Mouse (Mus musculus): ENCODE data around the gene Olfr373.

Gene Olfr373

DNA sequence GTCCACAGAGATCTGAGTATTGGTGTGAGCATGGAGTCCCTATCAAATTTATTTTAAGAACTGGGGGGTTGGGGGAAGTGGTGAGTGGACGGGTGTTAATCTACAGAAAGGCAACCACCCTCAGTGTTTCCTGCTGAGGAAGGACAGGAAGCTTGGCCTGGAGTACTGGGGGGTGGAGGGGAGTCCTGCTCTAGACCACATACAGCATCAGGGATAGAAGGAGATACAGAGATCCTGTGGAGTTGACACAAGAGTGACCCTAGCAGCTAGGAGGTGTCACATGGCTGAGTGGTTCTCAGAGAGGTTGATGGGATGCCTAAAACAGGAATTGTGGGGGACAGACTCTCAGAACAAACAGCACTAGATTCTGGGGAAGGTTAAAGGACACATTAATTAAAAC is 50.5 kb downstream of the Olfr373 start:
- in situ Hi-C loops (cut with MboI) = no loop called here

DNA sequence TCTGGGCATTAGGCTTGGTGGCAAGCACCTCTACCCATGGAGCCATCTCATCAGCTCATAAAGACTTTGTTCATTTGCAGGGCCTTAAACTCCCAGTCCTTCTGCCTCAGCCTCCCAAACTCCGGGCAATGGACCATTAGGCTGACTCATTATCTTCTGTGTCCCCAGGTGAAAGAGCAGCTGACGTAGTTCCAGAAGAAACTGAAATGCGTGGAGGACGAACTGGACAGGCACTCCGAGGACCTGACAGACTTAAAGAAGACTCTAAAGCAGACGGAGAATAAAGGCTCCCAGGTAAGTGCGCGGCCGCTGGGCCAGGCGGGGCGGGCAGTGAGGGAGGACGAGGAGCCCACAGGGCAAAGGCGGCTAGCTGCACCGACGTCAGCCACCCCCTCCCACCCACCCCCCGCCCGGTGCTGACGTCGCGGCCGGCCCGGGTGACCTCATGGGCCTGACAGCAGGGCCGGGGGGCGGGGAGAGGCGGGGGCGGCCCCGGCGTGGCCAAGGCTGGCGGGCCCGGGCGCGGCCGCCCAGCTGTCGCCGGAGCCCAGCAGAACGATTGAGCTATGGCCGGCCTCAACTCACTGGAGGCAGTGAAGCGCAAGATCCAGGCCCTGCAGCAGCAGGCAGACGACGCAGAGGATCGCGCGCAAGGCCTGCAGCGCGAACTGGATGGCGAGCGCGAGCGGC is 51.9 kb downstream of the Olfr373 start, which contains the start of gene Tpm4:
TSS of gene Tpm4 (plus strand) at position 220 of the 690 bp plus-strand sequence.
- in situ Hi-C loops (cut with MboI) = no loop called here

- in situ Hi-C loops (cut with MboI) = no loop called here
These were observed 52.7 kb downstream of the Olfr373 start for GRCm38 (mm10) chr8:72135446-72136301.

GRCm38 (mm10) chr8:72136302-72136978 is 53.5 kb downstream of the Olfr373 start:
- in situ Hi-C loops (cut with MboI) = no loop called here

GRCm38 (mm10) chr8:72137431-72137830 is 54.5 kb downstream of the Olfr373 start:
- in situ Hi-C loops (cut with MboI) = no loop called here

DNA sequence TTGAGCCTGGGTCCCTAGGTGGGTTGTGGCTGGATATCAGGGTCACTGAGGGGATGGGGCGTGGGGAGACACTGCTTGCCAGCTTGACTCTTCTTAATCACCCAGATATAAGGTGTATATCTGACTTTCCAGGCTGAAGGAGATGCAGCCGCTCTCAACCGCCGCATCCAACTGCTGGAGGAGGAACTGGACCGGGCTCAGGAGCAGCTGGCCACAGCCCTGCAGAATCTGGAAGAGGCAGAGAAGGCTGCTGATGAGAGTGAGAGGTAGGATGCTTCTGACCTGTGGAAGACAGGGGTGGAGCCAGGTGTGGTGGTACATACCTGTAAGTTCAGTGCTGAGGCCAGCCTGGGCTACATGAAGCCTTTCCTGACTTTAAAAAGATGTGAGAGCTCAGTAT is 55.5 kb downstream of the Olfr373 start:
- in situ Hi-C loops (cut with MboI) = no loop called here

DNA sequence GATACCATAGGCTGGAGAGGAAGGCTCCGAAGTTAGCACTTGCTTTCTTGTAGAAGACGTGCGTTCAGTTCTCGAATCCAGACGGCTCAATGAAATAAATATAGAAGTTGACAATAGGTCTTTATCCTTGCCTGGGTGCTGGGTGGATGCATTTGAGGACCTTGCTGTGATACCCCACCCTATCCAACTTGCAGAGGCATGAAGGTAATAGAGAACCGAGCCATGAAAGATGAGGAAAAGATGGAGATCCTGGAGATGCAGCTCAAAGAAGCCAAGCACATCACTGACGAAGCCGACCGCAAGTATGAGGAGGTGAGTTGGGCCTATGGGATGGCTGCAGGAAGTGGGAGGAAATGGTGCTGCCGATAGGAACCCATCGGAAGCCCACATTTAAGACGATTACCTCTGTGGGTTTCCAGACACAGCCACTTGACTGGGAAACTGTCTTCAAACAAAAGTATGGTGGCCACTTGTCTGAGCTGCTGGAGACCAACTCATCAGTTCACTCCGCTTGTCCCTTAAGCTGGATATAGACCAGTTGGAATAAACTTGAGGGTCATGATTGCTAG is 60.4 kb downstream of the Olfr373 start:
- in situ Hi-C loops (cut with MboI) = no loop called here

DNA sequence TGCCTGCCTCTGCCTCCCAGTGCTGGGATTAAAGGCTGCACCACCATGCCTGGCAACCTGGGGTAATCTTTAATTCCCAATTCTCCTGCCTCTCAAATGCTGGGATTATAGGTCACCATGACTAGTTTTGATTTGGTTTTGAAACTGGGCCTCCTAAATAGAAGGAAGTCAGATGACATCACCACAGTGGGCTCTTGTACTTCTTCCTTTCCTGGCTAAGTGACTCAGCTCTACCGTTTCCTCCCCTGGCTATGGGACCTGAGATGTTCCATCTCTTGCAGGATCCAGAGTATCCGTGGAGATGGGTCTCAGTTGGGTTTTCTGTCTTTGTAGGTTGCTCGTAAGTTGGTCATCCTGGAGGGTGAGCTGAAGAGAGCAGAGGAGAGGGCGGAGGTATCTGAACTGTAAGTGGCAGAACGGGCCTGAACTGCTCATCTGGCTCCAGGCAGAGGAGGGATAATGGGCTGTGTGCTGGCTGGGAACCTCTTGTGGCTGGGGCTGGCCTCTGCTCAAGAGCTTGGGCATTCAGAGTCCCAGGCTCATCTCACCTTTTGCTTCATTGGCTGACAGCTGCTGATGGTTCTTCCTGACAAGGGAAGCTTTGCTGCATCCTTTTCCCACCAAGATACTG is 61.5 kb downstream of the Olfr373 start:
- in situ Hi-C loops (cut with MboI) = no loop called here

- in situ Hi-C loops (cut with MboI) = no loop called here
These were observed 62.5 kb downstream of the Olfr373 start for GRCm38 (mm10) chr8:72145511-72145910.

GRCm38 (mm10) chr8:72146056-72146455 is 63.1 kb downstream of the Olfr373 start:
- in situ Hi-C loops (cut with MboI) = no loop called here

GRCm38 (mm10) chr8:72146556-72146955 is 63.6 kb downstream of the Olfr373 start:
- in situ Hi-C loops (cut with MboI) = no loop called here

GRCm38 (mm10) chr8:72147266-72147665 is 64.3 kb downstream of the Olfr373 start:
- in situ Hi-C loops (cut with MboI) = no loop called here

DNA sequence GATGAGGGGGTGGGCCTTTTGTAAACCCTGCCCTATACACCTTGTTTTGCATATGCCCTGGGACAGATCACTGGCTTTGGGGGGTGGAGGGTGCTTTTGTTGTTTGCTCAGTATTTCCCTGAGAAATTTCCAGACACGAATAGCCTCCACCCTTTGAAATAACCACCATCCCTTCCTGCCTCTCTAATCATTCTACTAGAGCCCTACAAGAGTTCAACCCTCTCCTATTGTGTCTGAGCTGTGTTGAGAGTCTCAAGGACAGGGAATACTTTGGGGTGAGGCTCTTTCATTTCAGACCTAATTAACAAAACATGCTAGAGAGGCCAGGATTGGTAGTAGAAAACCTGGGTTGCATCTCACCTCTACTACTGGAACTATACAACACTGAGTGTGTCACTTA is 66.1 kb downstream of the Olfr373 start:
- in situ Hi-C loops (cut with MboI) = no loop called here

DNA sequence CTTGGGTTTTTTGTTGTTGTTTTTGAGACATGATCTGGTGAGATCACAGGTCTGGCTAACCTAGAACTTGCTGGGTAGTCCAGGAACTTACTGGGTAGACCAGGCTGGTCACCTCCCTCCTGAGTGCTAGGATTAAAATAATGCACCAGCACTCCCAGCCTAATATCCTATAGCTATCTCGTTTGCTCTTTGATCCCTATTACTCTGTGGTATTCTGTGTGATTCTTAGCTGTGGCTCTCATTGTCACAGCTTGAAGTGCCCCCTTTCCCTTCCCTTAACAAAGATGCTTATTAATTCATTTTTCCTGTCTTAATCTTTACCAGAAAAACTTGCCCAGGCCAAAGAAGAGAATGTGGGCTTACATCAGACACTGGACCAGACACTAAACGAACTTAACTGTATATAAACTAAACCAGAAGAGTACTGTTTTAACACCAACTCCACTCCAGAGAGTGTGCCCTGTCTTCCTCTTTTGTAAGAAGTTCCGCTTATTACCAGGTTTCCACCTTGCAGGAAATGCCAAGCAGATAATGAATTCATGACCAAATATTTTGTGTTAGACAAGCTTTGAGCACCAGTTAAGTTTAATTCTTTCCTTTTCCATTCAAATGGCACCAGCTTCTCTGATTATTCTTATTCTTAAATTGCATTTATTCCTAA is 68.6 kb downstream of the Olfr373 start:
- in situ Hi-C loops (cut with MboI) = no loop called here
